Mouse (Mus musculus) urinary bladder, adult 18-20 months (tissue): Measurements from ENCODE around the gene Rab4a.

ENCODE experiments used
- DNase-seq, 2 experiments: peaks; one replicate each; pipeline ENCODE4 v3.0.0; 2022; ENCODE audit warnings: low spot score in 2 of 2, mixed read lengths in 2 of 2

The Rab4a gene

DNA sequence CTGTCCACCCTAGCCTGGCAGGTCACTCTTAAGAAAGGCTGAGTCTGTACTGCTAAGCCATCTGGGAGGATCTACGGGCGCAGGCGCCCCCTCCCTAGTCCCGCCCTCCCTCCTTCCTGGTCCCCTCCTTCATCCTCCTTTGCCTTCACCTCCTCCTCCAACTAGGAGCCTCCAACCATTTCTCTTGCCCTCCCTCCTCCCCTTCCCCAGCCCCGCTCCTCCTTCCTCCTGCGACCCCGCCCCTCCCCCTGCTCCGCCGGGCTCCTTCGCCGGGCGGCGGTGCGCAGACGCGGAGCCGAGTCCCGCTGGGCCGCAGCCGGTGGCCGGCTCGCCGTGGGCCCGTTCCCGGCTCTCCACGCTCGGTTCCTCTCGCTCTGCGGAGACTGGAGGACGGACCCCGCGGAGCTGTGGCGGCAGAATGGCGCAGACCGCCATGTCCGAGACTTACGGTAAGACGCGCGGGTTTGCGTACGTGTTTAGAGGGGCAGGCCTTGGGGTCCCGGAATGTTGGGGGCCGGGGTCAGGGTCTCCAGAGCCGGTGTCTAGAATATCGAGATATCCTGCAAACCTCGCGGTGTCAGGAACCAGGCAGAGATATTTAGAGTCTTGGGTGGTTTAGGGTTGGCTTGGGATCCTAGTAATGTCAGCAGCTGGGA, at the start of gene Rab4a:
Gene Rab4a, plus strand, starts transcription at position 268 of the 656 bp plus-strand sequence.
- peak; percentile 69 to 70 for DNase-seq

DNA sequence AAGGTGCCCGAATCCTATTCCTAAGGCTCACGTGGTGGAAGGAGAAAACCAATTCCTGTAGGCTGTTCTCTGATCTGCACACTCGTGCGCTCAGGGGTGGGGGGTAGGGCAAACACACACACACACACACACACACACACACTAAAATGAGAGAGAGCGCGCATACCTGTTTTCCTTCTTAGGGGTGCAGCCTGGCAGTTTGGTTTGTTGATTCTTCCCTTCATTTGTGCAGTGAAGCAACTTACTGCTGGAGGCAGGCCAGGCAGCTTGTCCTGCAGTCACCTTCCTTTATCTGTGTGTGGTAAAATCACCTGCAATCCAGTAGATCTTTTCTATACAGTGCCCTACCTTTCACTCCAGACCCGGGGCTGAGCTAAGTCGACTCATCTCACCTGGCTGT, 48.9 kb upstream of the Rab4a start:
- no peak for DNase-seq

DNA sequence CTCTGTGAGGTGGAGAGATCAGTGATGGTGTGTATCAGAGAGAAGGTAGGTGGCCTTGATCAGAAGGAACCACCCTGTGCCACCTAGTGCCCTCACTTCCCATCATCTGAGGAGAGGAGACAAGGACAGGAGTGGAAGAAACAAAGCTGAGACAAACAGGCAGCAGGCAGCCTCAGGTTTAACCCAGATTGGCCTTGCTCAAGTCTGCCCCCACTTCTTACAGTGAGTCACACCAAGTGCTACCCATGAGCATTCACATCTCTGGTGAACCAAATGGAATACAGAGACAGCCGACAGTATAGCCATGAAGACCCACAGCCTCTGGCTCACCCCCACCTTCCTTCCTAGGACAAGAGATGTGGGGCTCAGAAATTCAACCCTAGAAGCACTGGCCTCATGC, 46.9 kb upstream of the Rab4a start:
- DNase-seq: no peak

DNA sequence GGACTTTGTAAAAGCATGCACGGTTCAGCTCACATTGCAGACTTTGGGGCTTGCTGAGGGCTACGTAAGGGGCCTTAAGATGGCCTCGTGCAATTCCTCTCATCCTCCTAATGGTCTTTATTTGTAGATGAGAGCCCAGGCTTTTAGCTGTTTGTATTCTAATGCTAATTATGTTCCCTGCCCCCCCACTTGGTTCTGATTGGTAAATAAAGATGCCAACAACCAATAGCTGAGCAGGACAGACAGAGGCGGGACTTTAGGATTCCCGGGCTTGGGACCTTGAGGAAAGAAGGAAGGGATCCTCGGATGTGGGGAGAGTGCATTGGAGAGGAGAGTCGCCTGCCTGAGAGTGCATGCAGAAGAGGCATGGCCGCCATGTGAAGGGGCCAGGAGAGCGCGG, 45.9 kb upstream of the Rab4a start:
- DNase-seq: no peak

DNA sequence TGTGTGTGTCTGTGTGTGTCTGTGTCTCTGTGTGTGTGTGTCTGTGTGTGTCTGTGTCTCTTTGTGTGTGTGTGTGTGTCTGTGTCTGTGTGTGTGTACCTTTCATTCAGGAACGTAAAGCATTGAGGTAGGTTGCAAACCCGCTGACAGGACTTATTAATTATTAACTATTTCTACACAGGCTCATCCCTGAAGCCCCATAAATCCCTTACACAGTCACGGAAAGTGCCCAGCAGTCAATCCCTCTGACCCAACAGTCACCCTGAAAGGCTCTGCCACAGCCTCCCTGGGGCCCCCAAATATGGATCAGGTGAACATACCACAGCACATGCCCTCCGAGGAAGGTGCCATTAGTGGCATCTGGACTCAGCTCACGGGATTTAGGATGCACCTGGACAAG, 45.2 kb upstream of the Rab4a start:
- DNase-seq: no peak

DNA sequence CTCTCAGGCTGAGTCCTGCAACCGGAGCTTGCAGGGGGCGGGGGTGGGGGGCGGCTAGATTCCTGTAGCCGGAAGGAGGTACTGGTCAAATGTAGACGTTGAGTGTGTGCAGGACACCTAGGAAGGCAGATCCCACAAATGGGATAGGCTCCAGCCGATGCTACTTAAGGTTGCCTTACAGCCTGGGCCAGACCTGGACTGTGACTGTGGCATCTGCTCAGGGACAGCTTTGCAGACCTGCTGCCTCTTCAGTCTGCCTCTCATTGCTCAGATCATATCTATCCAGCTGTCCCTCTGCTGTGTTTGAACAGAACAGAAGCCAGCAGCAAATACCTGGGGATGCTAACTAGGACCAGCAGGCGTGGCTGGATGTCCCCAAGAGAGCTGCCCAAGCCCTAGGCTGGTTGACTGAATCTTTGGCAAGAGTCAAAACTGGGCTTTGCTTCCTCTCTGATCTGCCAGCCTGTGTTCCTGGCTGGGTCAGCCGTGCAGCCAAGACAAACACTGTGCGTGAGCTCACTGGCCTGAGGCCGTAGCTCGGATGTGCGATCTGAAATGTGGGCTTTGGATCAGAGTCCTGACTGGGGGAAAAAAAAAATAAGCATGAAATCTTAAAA, 44.4 kb upstream of the Rab4a start:
- peak in 1 of 2 experiments; percentile 43 for DNase-seq

DNA sequence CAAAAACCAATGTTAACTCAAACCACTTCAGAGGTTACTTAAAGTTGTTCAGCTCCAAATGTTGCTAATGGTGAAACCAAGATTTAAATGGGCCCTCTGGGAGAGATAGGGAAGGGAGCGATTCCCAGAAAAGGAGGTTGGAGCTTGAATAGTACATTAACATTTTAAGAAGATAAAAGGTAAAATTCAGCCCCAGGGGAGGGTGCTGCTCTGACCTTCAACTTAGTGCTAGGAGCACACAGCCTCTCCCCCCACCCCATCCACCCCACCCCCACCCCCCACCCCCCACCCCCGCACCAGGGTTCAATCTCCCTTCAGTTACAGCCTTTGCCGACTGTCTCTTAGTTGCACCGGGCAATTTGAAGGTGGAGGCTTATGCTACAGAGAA, 43.9 kb upstream of the Rab4a start:
- DNase-seq: no peak

DNA sequence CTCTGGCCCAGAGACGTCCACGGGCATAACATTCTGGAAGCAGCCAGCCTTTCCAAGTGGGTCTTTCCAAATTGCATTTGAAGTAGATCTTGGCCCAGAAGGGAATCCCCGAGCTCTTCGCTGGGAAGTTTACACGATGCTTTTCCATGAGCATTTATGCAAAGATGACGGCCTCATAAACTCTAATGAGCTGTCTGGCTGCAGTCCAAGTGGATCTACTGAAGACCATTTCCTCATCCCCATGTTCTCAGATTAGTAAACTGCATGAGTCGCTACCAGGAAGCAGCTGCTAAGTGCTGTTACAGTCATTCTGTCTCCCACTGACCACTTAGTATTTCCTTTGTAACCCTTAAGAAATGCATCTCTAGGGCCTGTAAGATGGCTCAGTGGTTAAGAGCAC, 42.4 kb upstream of the Rab4a start:
- DNase-seq: peak in 1 of 2 experiments; percentile 49

DNA sequence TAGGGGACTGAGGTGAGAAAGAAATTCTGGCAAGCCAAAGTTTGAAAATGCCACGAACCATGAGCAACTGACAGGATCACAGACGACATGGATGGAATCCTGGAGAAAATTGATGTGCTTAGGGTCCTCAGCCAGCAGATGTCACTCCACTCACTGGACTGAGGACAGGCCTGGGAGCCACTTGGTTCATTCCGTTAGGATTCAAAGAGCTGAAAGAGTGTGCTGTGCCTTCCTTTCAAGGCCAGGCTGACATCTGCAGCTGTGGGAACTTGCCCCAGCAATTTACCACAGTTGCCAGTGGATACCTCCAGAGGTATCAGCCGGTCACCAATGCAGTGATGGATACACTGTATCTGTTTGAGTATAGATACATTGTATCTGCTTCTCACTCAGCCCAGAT, 41.1 kb upstream of the Rab4a start:
- DNase-seq: no peak

DNA sequence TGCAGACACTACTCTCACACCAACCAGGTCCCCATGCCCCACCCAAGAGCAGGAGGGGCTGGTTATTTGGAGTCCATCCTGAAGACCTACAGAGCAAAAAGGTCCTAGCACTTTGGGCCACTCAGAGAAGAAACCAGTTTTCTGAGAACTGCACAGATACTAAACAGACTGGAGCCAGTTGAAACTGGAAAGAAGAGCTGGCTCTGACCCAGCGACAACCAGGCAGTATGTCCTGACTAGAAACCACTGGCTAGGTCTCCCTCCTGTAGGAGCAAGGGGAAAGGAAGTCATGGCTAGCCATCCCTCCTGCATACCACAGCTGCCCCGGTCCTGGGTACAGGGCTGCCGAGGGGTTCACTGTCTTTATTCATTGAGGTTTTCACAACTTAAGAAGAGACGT, 39.3 kb upstream of the Rab4a start:
- no peak for DNase-seq

DNA sequence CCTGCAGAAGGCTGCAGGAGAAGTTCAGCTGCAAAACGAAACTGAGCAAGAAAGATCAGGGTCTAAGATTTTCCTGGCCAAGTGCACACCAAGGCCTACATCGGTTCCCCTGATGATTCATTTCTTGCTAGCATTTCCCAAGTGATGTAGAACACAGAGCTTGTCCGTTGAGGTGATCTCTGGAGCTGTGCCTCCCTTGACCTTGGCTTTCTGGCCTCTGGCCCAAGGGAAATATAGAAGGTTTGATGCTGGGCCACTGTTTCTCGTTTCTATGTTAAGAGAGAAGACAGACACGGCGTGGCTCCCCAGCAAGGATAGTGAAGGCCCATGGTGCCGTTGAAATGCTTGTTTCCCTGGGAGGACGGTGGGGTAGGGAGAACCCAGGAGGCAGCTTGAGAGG, 37.9 kb upstream of the Rab4a start:
- DNase-seq: no peak

DNA sequence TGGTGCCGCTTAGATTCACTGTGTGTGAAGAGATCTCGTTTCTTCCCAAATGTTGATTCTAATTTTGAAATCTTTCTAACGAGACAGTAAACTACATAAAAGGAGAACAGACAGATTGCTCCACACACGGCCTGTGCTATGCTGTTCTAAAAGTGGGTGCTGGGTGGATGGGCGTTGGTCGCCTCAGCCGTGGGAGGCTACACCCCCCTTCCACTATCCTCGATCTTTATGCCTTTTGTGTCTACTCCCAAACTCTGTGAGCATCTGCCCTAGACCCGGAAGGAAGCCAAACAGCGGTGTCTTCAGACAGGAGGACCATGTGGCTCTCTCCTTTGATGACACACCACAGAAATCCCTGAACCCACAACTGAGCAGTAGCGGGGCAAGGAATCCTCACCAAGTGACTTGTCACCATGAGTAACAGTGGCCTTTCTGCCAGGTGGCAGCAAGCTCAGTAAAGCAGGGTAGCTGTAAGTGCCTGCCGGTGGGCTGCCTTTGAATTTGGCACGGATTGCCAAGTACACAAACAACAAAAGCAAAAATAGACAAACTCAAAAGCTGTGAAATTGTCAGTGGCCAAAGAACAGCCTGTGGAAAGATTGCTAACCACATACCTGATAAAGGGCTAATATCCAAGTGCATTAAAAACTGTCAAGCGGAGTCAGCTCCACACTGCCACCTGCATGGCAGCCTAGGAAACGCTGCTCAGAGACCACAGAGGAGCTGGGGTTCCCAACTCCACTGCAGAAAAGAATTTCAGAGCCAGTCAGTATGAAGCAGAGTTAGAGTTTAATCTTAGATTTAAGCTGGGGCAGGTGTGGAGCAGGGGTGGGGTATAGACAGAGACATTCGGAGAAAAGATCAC, 37.1 kb upstream of the Rab4a start:
- DNase-seq: peak; percentile 42 to 45

DNA sequence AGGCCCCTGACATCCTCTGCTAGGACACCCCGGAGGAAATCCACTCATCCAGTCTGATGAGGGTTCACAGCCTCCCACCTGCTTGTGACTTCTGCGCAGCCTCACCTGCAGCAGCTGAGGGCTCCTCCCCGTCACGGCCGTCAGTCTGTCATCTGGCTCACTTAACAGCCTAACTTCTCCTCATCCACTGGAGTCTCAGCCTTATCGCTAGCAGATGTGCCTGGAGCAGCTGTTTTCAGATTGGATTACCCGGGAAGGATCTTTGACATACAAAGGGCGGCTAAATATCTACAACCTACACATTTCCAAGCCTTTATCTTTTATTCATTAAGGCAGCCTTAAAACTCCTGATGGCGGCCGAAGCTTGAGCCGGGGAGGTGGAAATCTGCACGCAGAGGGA, 32.3 kb upstream of the Rab4a start:
- no peak for DNase-seq

DNA sequence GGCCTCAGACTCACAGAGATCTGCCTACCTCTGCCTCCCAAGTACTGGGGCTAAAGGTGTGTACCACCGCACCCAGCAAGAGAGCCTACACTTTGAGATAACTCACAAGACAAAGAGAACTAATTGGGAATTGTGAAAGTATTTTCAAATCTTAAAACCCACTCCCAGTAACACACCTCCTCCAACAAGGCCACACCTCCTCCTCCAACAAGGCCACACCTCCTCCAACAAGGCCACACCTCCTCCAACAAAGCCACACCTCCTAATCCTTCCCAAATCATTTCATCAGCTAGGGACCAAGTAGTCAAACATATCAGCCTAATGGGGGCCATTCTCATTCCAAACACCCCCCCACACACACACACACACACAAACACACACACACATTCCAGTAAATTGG, 31.3 kb upstream of the Rab4a start:
- no peak for DNase-seq

DNA sequence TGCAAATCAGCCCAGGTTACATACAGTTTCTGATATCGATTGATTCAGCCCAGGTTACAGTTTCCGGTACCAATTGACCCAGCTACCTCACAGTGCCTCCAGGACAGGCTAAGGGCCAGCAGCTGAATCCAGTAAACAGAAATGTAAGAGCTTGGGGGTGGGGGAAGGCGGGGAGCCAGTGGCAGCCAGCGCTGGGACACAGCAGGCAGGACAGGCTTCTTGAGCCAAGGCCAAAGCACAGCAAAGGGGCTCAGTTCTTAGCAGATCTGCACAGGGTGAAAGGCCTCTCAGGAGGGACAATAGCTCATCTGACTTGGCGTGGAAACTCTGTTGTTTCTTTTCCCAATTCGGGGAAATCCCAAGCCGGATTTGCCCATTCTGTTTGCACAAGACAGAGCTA, 28.5 kb upstream of the Rab4a start:
- no peak for DNase-seq

DNA sequence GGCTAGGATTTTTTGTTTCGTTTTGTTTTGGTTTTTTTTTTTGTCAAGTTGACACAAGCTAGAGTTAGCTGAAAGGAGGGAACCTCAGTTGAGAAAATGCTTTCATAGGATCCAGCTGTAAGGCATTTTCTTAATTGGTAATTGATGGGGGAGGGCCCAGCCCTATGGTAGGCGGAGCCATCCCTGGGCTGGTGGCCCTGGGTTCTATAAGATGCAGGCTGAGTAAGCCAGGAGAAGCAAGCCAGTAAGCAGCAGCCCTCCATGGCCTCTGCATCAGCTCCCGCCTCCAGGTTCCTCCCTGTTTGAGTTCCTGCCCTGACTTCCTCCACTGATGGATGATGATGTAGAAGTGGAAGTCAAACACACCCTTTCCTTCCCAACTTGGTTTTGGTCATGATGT, 25.3 kb upstream of the Rab4a start:
- DNase-seq: no peak

DNA sequence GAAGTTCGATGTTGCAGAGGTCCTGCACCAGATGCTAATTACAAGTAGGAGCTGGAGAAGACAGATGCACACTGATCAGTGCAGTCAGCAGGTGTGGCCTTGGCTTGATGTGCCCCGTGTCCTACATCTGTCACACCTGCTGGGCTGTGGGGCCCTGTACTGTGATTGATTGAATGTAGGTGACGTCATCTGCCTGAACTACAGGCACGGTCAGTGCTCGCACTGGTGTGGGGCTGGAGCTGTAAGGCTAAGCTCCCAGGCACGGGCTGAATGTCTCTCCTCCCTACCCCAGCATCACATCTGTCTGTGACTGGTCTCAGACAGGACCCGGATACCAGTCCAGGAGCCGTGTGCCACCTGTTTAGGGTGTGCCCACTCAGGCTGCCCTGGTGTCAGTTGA, 24.5 kb upstream of the Rab4a start:
- DNase-seq: no peak

DNA sequence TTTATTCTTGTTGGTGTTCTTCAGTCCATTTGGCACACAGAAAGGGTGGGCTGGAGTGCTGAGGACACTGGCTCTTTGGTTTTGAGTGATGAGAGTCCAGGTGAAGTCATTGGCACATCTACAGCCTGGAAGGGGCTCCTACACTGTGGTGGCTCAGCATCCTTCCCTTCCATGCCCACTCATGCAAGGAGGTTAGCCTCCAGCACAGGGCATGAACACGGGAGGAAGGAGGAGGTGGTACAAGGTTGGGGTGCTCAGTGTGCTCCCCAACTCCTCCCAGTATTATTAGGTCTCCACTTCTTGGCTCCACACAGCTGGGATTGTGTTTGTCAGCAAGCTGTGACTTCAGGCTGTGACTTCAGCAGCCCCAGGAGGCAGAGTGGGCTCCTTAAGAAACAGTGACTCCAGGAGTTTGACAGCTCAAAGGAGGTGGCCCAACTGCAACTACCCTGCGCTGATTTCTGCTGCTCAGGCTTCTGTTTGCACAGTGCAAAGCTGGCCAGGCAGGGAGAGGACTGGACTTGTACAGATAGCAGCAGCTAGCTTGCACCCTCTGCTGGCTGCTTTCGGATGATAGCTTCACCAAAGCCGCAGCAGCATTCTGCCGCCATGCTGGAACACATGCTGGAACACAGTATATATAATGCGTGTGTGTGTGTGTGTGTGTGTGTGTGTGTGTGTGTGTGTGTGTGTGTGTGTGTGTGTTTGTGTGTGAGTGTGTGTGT, 22.1 kb upstream of the Rab4a start:
- peak; percentile 55 to 74 for DNase-seq

DNA sequence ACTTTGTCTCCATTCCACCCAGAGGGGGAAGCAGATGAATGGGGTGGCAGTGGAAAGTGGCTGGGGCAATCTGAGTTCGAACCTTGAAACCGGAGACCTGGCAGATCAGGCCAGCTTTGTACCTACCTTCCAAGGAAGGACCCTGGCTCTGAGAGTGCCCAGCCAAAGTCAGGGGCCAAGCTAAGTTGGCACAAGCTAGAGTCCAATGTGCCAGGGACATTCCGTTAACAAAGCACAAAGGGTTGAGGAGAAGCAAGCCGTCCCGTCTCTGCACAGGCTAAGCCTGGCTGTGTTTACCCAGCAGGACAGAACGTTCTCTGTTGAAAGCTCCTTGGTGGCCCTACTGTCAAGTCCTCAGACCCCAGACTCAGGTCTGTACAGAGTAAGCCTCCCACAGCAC, 19.6 kb upstream of the Rab4a start:
- no peak for DNase-seq

DNA sequence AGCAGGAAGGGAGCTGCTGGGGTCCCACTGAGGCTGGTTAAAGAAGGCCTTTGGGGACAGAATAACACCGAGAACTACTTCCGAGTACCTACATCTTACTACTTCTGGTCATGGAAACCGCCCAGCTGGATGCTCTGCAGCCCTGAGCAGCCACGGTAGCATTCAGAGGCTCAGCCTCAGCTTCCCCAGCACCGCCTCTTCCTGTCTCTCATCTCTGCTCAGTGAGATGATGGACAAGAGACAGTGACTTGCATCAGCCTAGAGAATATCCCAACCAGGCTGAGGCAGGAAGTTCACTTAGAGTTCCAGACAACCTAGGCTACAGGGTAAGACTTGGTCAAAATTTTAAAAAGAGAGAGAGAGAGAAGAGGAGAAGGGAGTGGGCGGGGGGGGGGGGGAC, 19.1 kb upstream of the Rab4a start:
- DNase-seq: no peak

DNA sequence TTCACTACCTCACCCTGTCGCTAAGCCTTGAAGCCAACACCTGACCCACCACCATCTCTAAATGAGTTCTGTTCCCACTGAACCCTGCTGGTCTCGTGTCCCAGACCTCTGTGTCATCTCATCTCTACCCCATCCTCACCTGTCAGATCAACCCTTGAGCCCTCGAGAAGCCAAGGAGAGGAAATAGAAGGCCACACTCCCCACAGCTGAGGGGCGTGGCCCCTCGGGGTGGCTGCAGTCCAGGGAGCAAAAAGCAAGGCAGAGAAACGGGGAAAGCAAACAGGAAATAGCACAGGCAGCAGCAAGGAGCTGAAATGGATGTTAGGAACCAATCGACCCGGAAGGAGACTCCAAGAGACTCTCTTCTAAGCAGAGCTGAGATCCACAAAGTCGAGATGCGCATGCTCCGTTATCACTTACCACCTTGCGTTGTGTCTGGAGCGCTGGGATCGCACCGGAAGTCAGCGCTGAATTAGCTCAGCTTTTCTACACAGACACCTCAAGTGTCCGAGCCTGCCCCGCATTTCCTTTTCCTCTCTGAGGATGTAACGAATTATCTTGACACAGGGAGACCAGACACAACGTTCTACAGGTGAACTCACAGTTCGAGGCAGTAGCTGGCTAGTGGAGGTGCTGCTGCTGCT, 18.4 kb upstream of the Rab4a start:
- DNase-seq: no peak
